Mouse (Mus musculus): ENCODE measurements around the gene Ddb1.

GRCm38 (mm10) chr19:10677915-10678771 lies 73.0 kb downstream of the Ddb1 start, which contains the start of gene Pga5:
- TF ChIP-seq POLR2A (IDR thresholded peaks at IDR 0.05; ENCODE audit: extremely low read depth, insufficient read depth, low read length) (no peak), CTCF (IDR thresholded peaks at IDR 0.05; ENCODE audit: extremely low read depth, insufficient read depth, low read length) (peak; percentile 85)
